Mouse (Mus musculus): ENCODE measurements around the gene Hepacam2. TPM values are rescaled to one million over a fixed set of nuclear protein-coding genes. Genes with fewer than 3 reads are reported as not detected.

The Hepacam2 gene
- 0.28 and 0.55 TPM in 2 replicates for polyA plus RNA-seq (2015; fragmentation: Nextera tagmentation; extraction: Ambion mirVana)

DNA sequence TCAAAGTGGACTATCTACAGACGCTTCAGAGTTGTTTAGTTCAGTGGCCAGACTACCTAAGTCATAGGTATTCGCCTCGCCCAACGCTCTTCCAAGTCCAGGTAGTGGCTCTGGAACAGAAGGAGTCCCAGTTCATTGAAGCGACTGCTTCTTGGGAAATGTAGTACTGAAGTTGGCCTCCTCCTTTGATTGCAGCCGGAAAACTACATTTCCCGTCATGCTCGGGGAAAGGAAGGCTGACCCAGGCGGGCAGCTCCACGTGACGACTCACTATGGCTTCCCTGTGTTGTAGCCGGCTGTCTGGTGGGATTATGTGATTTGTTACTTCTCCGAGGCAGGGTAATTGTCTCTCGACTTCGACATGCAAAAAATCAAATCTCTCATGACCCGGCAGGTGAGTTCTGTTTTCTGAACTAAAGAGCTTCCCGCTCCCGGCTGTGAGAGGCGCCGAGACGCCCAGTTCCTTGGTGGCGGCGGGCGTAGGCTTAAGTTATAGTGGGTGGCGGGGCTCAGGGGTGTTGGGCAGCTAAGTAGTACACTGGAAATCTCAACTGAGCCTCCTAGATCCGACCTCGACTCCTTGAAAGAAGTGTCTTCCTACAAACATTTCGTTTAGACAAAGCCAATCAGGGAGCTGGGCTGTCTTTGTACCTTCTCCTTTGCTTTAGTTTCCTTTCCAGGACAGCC is at the start of gene Hepacam2, which contains the start of gene Vps50:
Gene Hepacam2 (minus strand): TSS at position 137 of the 687 bp plus-strand sequence.
Gene Vps50 (plus strand): TSS at position 221 of the 687 bp plus-strand sequence.

Other genes starting within 250 kb of the Hepacam2 start
- 1.6 and 1.8 TPM in 2 replicates for gene Samd9l, start 98.7 kb downstream of the Hepacam2 start, polyA plus RNA-seq (2015; fragmentation: Nextera tagmentation; extraction: Ambion mirVana)
- gene Vps50, start 84 bp upstream of the Hepacam2 start, polyA plus RNA-seq (2015; fragmentation: Nextera tagmentation; extraction: Ambion mirVana) = 40.0 and 42.7 TPM in 2 replicates

Data from neural tube, postnatal 0 days (tissue).